Mouse (Mus musculus): ENCODE data around the gene Lat. TPM values are rescaled to one million over a fixed set of nuclear protein-coding genes. Genes with fewer than 3 reads are reported as not detected.
"Not testable (repeated sequence)": the region's sequence is repeated elsewhere in the genome, so short reads cannot be mapped to it uniquely, and the experiment has no call there.

Gene Lat
- 31.4 and 34.8 TPM in 2 replicates for total RNA-seq (2017)

- ATAC-seq (ENCODE audit: extremely low read depth, insufficient number of reproducible peaks, low FRiP score, poor library complexity, severe bottlenecking) = peak; percentile 66
Measured at GRCm38 (mm10) chr7:126369393-126369792, at the start of gene Lat. TSS of gene Lat (minus strand) at chr7:126369570.

GRCm38 (mm10) chr7:126418496-126418895 lies 49.1 kb upstream of the Lat start:
- ATAC-seq (ENCODE audit: extremely low read depth, insufficient number of reproducible peaks, low FRiP score, poor library complexity, severe bottlenecking) = no peak

GRCm38 (mm10) chr7:126417606-126418005 lies 48.2 kb upstream of the Lat start:
- ATAC-seq (ENCODE audit: extremely low read depth, insufficient number of reproducible peaks, low FRiP score, poor library complexity, severe bottlenecking) = no peak

GRCm38 (mm10) chr7:126417045-126417444 lies 47.7 kb upstream of the Lat start:
- no peak for ATAC-seq (ENCODE audit: extremely low read depth, insufficient number of reproducible peaks, low FRiP score, poor library complexity, severe bottlenecking)

GRCm38 (mm10) chr7:126416615-126417014 lies 47.2 kb upstream of the Lat start:
- ATAC-seq (ENCODE audit: extremely low read depth, insufficient number of reproducible peaks, low FRiP score, poor library complexity, severe bottlenecking) = peak; percentile 86

- peak; percentile 54 for ATAC-seq (ENCODE audit: extremely low read depth, insufficient number of reproducible peaks, low FRiP score, poor library complexity, severe bottlenecking)
Measured at GRCm38 (mm10) chr7:126414725-126415124, 45.4 kb upstream of the Lat start, which contains the start of gene Cd19. TSS of gene Cd19 (minus strand) at chr7:126414889.

GRCm38 (mm10) chr7:126411061-126411460 lies 41.7 kb upstream of the Lat start:
- ATAC-seq (ENCODE audit: extremely low read depth, insufficient number of reproducible peaks, low FRiP score, poor library complexity, severe bottlenecking) = no peak

- ATAC-seq (ENCODE audit: extremely low read depth, insufficient number of reproducible peaks, low FRiP score, poor library complexity, severe bottlenecking) = no peak
Measured at GRCm38 (mm10) chr7:126408686-126409085, 39.3 kb upstream of the Lat start.

- not testable (repeated sequence) for ATAC-seq (ENCODE audit: extremely low read depth, insufficient number of reproducible peaks, low FRiP score, poor library complexity, severe bottlenecking)
Measured at GRCm38 (mm10) chr7:126402518-126402917, 33.1 kb upstream of the Lat start.

GRCm38 (mm10) chr7:126399548-126399947 lies 30.2 kb upstream of the Lat start:
- peak; percentile 58 for ATAC-seq (ENCODE audit: extremely low read depth, insufficient number of reproducible peaks, low FRiP score, poor library complexity, severe bottlenecking)

GRCm38 (mm10) chr7:126397822-126398221 lies 28.5 kb upstream of the Lat start:
- no peak for ATAC-seq (ENCODE audit: extremely low read depth, insufficient number of reproducible peaks, low FRiP score, poor library complexity, severe bottlenecking)

- ATAC-seq (ENCODE audit: extremely low read depth, insufficient number of reproducible peaks, low FRiP score, poor library complexity, severe bottlenecking) = no peak
Measured at GRCm38 (mm10) chr7:126397221-126397620, 27.9 kb upstream of the Lat start.

GRCm38 (mm10) chr7:126396298-126397119 lies 27.1 kb upstream of the Lat start, which contains the start of gene Nfatc2ip:
TSS of gene Nfatc2ip (minus strand) at chr7:126396737.
- peak; percentile 96 for ATAC-seq (ENCODE audit: extremely low read depth, insufficient number of reproducible peaks, low FRiP score, poor library complexity, severe bottlenecking)

- not testable (repeated sequence) for ATAC-seq (ENCODE audit: extremely low read depth, insufficient number of reproducible peaks, low FRiP score, poor library complexity, severe bottlenecking)
Measured at GRCm38 (mm10) chr7:126392086-126392884, 22.9 kb upstream of the Lat start.

GRCm38 (mm10) chr7:126388185-126388584 lies 18.8 kb upstream of the Lat start:
- no peak for ATAC-seq (ENCODE audit: extremely low read depth, insufficient number of reproducible peaks, low FRiP score, poor library complexity, severe bottlenecking)

- ATAC-seq (ENCODE audit: extremely low read depth, insufficient number of reproducible peaks, low FRiP score, poor library complexity, severe bottlenecking) = no peak
Measured at GRCm38 (mm10) chr7:126383565-126383964, 14.2 kb upstream of the Lat start.

- peak; percentile 88 for ATAC-seq (ENCODE audit: extremely low read depth, insufficient number of reproducible peaks, low FRiP score, poor library complexity, severe bottlenecking)
Measured at GRCm38 (mm10) chr7:126377278-126378158, 8.1 kb upstream of the Lat start, which contains the start of gene Spns1. TSS of gene Spns1 (minus strand) at chr7:126377450.

GRCm38 (mm10) chr7:126376903-126377277 lies 7.5 kb upstream of the Lat start:
- ATAC-seq (ENCODE audit: extremely low read depth, insufficient number of reproducible peaks, low FRiP score, poor library complexity, severe bottlenecking) = no peak

GRCm38 (mm10) chr7:126375012-126375411 lies 5.6 kb upstream of the Lat start:
- no peak for ATAC-seq (ENCODE audit: extremely low read depth, insufficient number of reproducible peaks, low FRiP score, poor library complexity, severe bottlenecking)

All from neutrophil, adult 5-6 weeks (primary cell).